Mouse (Mus musculus) yolk sac, embryonic 10.5 days (tissue): ENCODE measurements at regions not wholly inside any gene's neighbourhood (a gene's known extent, or its start where the extent isn't known, plus 50 kb on each side); places are given as distances from the start of the nearest gene placed in this dataset.

Experiments
- DNase-seq: peaks from one replicate; pipeline ENCODE4 v3.0.0-alpha.2; 2017; ENCODE audit warnings: low spot score

DNA sequence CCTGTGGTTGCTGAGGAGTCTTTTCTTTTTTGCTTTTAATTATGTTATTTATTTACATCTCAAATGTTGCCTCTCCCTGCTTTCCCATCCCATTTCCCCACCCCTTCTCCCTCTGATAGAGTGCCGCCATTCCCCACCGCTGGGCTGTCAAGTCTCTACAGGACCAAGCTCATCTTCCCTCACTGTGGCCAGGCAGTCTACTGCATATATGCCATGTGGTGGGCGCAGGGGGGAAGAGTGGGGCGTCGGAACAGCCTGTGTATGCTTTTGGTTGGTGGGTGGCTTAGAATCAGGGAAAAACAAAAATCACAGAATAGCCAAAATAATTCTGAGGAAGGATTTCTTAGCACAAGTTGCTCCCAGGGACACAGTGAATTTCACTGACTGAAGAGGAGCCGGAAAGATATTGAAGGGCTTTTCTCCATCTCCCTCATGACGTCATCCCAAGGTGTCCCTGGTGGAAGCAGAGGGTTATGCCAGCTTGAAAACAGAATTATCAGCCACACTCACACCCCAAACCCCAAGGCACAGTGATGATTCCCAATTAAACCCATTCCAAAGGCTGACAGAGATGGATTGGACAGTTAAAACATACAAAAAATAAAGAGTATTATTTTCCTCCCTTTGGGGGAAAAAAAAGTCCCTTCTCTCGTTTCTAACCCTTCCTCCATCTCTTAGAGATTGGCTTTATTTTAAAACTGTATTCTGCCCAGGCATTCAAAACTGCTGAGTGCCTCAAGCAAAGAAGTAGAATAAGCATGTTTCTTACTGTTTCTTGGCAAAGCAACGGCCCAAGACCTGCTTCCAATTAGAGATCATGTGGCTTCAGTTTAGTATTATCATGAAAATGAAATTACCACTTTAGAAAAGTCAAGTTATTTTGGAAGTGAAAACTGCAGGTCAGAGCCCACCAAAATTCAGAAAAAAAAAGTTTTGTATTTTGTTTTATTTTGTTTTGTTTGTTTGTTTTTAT is 232.0 kb downstream of the Clic5 start:
- DNase-seq: no peak

DNA sequence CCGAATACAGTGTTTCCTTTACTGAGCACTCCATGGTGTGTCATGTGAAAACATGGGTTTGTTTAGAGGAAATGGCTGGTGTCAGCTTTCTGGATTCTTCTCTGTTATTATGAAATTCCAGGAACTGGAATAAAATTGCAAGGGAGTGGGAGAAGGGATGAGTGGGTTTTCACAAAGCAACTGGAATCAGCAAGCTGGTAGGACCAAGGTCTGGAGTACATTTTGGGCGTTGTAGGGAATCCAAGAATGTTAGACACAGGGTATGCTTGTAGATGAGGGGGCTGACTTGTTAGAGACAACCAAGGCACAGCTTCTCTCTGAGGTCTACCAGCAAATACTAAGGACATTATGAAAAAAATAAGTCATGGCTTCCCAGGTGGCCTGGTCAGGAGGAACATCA is 233.8 kb downstream of the Clic5 start:
- DNase-seq: no peak

DNA sequence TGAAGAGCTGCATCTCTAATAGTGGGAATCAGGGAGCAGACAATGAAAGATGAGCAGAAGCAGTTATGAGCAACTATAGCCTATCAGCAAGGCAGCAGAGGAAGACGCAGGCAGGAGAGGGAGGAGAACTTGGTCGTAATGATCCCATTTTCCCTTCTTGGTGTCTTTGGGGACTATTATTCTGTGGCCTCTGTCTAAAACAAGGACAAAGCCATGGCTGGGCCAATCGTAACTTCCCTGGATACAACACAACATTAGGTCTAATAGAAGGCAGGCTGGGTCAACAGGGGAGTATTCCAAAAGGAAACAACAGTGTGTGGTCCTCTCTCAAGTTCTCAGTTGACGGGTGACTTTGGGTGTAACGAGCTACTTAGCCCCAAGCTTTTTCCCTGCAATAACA is 234.5 kb downstream of the Clic5 start:
- no peak for DNase-seq

DNA sequence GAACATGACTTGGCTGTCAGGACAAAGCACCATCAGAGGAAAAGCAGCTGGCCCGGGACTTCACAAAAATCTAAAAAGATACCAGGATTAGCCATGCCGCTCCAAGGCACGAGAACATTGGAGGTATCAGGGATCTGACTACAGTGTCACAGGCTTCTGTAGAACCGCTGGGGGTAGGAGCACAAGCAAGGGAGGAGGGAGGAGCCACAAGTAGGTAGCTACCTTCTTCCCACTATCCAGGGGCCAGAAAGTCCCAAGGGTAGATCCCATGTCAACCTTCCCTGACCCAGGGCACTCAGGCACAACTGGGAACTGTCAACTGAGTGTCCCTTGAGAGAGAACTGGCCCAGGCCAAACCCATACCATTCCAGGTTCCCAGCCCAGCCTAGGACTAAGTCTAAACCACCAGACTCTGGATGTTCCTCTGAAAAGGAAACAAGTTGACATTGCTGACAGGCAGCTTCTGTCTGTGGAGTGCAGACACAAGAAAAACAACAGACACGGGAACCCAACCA is 235.1 kb downstream of the Clic5 start:
- no peak for DNase-seq

DNA sequence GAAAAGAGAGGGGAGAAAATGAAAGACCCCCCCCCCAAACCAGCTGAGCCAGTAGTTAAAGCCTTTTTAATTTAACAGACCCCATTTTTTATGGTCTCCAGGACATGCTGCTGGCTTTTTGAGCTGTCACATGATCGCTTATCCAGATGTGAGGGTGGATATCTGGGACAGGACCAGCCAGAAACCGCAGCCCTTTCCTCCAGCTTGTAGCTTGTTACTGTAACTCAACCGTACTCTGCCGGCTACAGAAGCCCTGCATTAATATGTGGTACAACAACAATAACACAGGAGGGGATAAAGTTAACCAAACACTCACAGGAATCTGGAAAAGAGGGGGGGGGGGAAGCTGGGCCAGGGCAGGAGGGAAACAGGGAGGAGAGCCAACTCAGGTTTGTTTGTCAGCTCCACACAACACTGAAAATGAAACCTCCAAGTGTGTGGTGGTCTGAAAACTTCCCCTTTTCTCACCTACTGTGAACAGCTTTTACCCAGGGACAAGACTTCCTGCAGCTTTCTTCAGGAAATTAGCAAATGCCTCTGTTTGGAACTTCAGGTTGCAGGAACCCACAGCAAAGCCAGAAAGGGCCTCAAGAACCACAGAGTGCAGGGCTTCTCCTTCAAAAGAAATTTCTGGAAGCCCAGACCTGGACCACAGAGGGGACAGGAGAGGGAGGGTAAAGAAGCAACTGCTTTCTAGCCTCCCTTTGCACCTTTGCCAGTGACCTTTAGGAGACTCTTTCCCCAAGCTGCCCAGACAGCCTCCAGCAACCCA is 244.3 kb downstream of the Clic5 start:
- no peak for DNase-seq

DNA sequence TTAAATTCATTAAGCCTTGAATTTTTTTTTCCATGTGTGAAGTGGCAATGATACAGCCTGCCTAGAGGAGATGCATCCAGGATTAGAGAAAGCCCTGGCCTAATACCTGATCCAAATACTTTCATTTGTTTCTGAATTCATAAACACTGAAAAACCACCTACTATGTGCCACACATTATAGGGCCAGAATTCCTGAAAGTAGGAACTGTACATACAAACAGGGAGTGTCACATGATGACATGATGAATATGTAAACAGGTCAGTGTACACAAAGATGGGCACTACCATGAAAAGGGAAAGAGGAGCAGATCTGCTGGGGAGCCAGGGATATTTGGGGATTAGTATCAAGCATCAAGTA is 244.9 kb downstream of the Clic5 start:
- DNase-seq: no peak

DNA sequence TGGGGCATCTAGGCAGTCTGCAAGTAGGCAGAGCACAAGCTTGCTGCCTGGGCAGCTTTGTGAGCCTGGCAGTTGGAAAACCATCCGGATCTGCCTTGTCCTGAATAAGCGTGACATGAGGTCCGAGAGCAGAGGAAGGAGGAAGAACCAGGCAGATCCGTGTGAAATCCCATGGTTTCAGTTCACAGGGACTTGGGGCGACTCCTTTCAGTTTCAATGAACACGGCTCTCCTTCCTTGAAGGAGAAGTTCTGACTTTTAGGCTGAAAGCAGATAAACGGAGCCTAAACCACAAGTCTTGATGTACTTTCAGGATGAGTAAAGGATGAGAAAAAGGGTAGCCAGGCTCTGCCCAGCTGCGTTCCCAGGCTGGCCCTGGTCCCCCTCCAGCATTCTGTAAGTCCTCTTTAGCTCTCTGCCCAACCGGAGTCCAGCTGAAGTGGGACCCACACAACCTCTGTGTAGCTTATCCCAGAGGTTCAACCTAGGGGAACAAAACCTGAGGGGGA is 248.2 kb downstream of the Clic5 start:
- DNase-seq: no peak

DNA sequence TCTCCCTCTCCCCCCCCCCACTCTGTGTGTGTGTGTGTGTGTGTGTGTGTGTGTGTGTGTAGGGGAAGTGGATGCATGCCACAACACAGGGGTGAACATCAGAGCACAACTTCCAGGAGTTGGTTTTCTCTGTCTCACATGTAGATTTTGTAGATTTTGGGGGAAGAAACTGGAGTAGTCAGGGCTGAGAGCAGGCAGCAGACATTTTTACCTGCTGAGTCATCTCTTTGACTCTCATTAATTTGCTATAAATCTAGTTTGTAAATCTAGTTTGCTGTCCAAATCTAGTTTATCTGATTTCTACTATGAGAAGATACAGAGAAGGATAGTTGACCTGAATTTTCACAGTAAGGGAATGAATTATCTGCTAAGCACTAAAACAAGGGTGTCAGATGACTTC is 250.1 kb downstream of the Clic5 start:
- DNase-seq: no peak

DNA sequence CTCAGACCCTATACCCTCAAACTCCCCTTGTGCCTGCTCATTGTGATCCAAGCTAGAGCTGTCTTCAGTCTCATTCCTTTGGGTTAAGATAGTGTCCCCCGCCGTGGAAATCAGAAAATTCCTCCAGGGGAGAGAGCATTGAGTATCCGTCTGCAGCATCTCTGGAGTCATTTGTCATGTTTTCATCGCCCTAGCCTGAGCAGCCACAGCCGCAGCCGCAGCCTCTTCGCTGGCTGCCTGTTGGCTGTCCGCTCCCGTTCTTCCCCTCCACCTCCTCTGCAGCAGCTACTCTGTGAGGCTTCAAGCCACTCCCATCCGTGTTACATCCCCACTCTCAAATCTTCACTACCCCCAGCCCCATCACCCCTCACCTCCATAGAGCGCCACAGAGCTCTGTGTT is 255.1 kb downstream of the Clic5 start:
- DNase-seq: no peak

DNA sequence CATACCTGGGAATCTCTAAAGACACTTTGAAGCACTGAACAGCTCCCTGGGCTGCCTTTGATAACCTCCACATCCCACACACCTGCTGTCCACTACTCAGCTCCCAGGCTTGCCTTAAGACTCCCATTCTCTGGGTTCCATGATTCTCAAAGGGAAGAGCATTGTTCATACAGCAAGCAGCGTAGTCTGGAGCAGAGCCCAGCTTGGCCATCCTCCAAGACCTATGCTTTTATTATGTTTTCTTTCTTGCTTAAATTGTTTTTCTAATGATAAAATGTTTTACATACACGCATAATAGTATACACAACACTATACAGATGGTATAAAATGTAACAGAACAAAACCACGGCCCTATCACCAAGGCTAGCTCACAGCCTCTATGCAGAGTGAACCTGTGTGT is 257.0 kb downstream of the Clic5 start:
- no peak for DNase-seq
